Mouse (Mus musculus) natural killer cell, adult 2 months (primary cell): ENCODE results near the gene Ksr1.

Experiments
- DNase-seq, 2 experiments: peaks; one replicate each; pipeline ENCODE4 v3.0.0; 2022; ENCODE audit warnings: low spot score in 2 of 2

Gene Ksr1

GRCm38 (mm10) chr11:79122556-79122955, 23.7 kb downstream of the Ksr1 start:
- no peak for DNase-seq

GRCm38 (mm10) chr11:79120087-79120486, 26.1 kb downstream of the Ksr1 start:
- DNase-seq, result no peak

- DNase-seq, result no peak
These were observed 27.3 kb downstream of the Ksr1 start for GRCm38 (mm10) chr11:79118918-79119377.

GRCm38 (mm10) chr11:79116665-79117064, 29.5 kb downstream of the Ksr1 start:
- DNase-seq, result no peak

GRCm38 (mm10) chr11:79115659-79116058, 30.5 kb downstream of the Ksr1 start:
- no peak for DNase-seq

- DNase-seq, result no peak
These were observed 32.1 kb downstream of the Ksr1 start for GRCm38 (mm10) chr11:79114061-79114460.

GRCm38 (mm10) chr11:79113397-79113796, 32.8 kb downstream of the Ksr1 start:
- DNase-seq, result no peak

GRCm38 (mm10) chr11:79112559-79113302, 33.5 kb downstream of the Ksr1 start:
- no peak for DNase-seq

- DNase-seq, result no peak
These were observed 34.2 kb downstream of the Ksr1 start for GRCm38 (mm10) chr11:79111864-79112558.

GRCm38 (mm10) chr11:79110446-79110845, 35.8 kb downstream of the Ksr1 start:
- DNase-seq, result no peak

GRCm38 (mm10) chr11:79107934-79108333, 38.3 kb downstream of the Ksr1 start:
- DNase-seq, result no peak

- no peak for DNase-seq
These were observed 41.2 kb downstream of the Ksr1 start for GRCm38 (mm10) chr11:79104998-79105397.

- no peak for DNase-seq
These were observed 41.7 kb downstream of the Ksr1 start for GRCm38 (mm10) chr11:79104538-79104937.

GRCm38 (mm10) chr11:79104096-79104495, 42.1 kb downstream of the Ksr1 start:
- DNase-seq, result no peak

GRCm38 (mm10) chr11:79103461-79103869, 42.7 kb downstream of the Ksr1 start:
- peak in 1 of 2 experiments; percentile 16 for DNase-seq

GRCm38 (mm10) chr11:79102280-79102679, 43.9 kb downstream of the Ksr1 start:
- DNase-seq, result no peak

GRCm38 (mm10) chr11:79101568-79101967, 44.6 kb downstream of the Ksr1 start:
- DNase-seq, result no peak

GRCm38 (mm10) chr11:79099032-79099431, 47.2 kb downstream of the Ksr1 start:
- no peak for DNase-seq

- no peak for DNase-seq
These were observed 48.5 kb downstream of the Ksr1 start for GRCm38 (mm10) chr11:79097736-79098135.

GRCm38 (mm10) chr11:79096673-79097072, 49.5 kb downstream of the Ksr1 start:
- no peak for DNase-seq

- DNase-seq, result no peak
These were observed 50.5 kb downstream of the Ksr1 start for GRCm38 (mm10) chr11:79095713-79096112.

- DNase-seq, result no peak
These were observed 51.5 kb downstream of the Ksr1 start for GRCm38 (mm10) chr11:79094727-79095126.
